Mouse (Mus musculus): ENCODE data around the gene Mab21l3. TPM values are rescaled to one million over a fixed set of nuclear protein-coding genes. Genes with fewer than 3 reads are reported as not detected.

Mab21l3 gene
- polyA plus RNA-seq, 1 experiment from 2014 or later: 0.35 TPM

- Histone ChIP-seq H3K4me3 (replicated peaks; ENCODE audit: low read length) (no peak overlapping the region), H3K27me3 (replicated peaks; ENCODE audit: control insufficient read depth, insufficient read depth, low read length) (no peaks in the 10 kb centered on the region), H3K9me3 (ENCODE audit: control insufficient read depth, low read length) (no peaks in the 10 kb centered on the region), H3K4me1 (replicated peaks; ENCODE audit: control insufficient read depth, insufficient read depth, low read length) (peaks cover 8% of the 10 kb centered on the region), H3K27ac (ENCODE audit: low read length) (no peak overlapping the region), H3K36me3 (ENCODE audit: control insufficient read depth, insufficient read depth) (no peaks in the 10 kb centered on the region), H3K4me2 (ENCODE audit: low read length) (no peak overlapping the region), H3K9ac (replicated peaks; ENCODE audit: low read depth, low read length) (no peak overlapping the region)
- WGBS: 77% methylated on average over 14 of the region's 14 CpGs
- no peak for ATAC-seq
Measured at GRCm38 (mm10) chr3:101799852-101800595, 48.7 kb downstream of the Mab21l3 start.

GRCm38 (mm10) chr3:101797830-101798709, 50.7 kb downstream of the Mab21l3 start:
- H3K4me3 ChIP-seq (replicated peaks; ENCODE audit: low read length): no peak overlapping the region
- H3K4me1 ChIP-seq (replicated peaks; ENCODE audit: control insufficient read depth, insufficient read depth, low read length): peaks cover 8% of the 10 kb centered on the region
- no peaks in the 10 kb centered on the region for H3K27me3 ChIP-seq (replicated peaks; ENCODE audit: control insufficient read depth, insufficient read depth, low read length)
- WGBS: 27% methylated on average over 15 of the region's 15 CpGs
- H3K27ac ChIP-seq (ENCODE audit: low read length): no peak overlapping the region
- peak; percentile 79 for ATAC-seq
- H3K9ac ChIP-seq (replicated peaks; ENCODE audit: low read depth, low read length): no peak overlapping the region
- H3K9me3 ChIP-seq (ENCODE audit: control insufficient read depth, low read length): no peaks in the 10 kb centered on the region
- H3K4me2 ChIP-seq (ENCODE audit: low read length): no peak overlapping the region
- H3K36me3 ChIP-seq (ENCODE audit: control insufficient read depth, insufficient read depth): no peaks in the 10 kb centered on the region

GRCm38 (mm10) chr3:101796212-101796611, 52.5 kb downstream of the Mab21l3 start:
- Histone ChIP-seq H3K9me3 (ENCODE audit: control insufficient read depth, low read length) (no peaks in the 10 kb centered on the region), H3K4me2 (ENCODE audit: low read length) (no peak overlapping the region), H3K27me3 (replicated peaks; ENCODE audit: control insufficient read depth, insufficient read depth, low read length) (no peaks in the 10 kb centered on the region), H3K4me3 (replicated peaks; ENCODE audit: low read length) (no peak overlapping the region), H3K27ac (ENCODE audit: low read length) (no peak overlapping the region), H3K36me3 (ENCODE audit: control insufficient read depth, insufficient read depth) (no peaks in the 10 kb centered on the region), H3K9ac (replicated peaks; ENCODE audit: low read depth, low read length) (no peak overlapping the region), H3K4me1 (replicated peaks; ENCODE audit: control insufficient read depth, insufficient read depth, low read length) (peaks cover 8% of the 10 kb centered on the region)
- no peak for ATAC-seq
- WGBS: 23% methylated on average over 7 of the region's 7 CpGs

- 81% methylated on average over 15 of the region's 15 CpGs for WGBS
Measured at GRCm38 (mm10) chr3:101795387-101796039, 53.2 kb downstream of the Mab21l3 start.

GRCm38 (mm10) chr3:101794666-101795065, 54.1 kb downstream of the Mab21l3 start:
- ATAC-seq: no peak
- Histone ChIP-seq H3K4me3 (replicated peaks; ENCODE audit: low read length) (no peak overlapping the region), H3K9ac (replicated peaks; ENCODE audit: low read depth, low read length) (no peak overlapping the region), H3K27ac (ENCODE audit: low read length) (no peak overlapping the region), H3K27me3 (replicated peaks; ENCODE audit: control insufficient read depth, insufficient read depth, low read length) (no peaks in the 10 kb centered on the region), H3K4me2 (ENCODE audit: low read length) (no peak overlapping the region), H3K4me1 (replicated peaks; ENCODE audit: control insufficient read depth, insufficient read depth, low read length) (peaks cover 8% of the 10 kb centered on the region), H3K9me3 (ENCODE audit: control insufficient read depth, low read length) (no peaks in the 10 kb centered on the region), H3K36me3 (ENCODE audit: control insufficient read depth, insufficient read depth) (no peaks in the 10 kb centered on the region)
- WGBS: 43% methylated on average over 9 of the region's 9 CpGs

More at GRCm38 (mm10) chr3:101795387-101796039, 53.2 kb downstream of the Mab21l3 start:
- H3K9ac ChIP-seq (replicated peaks; ENCODE audit: low read depth, low read length): no peak overlapping the region
- H3K4me3 ChIP-seq (replicated peaks; ENCODE audit: low read length): no peak overlapping the region
- H3K9me3 ChIP-seq (ENCODE audit: control insufficient read depth, low read length): no peaks in the 10 kb centered on the region
- H3K27me3 ChIP-seq (replicated peaks; ENCODE audit: control insufficient read depth, insufficient read depth, low read length): no peaks in the 10 kb centered on the region
- no peak for ATAC-seq
- no peak overlapping the region for H3K27ac ChIP-seq (ENCODE audit: low read length)
- peaks cover 8% of the 10 kb centered on the region for H3K4me1 ChIP-seq (replicated peaks; ENCODE audit: control insufficient read depth, insufficient read depth, low read length)
- no peak overlapping the region for H3K4me2 ChIP-seq (ENCODE audit: low read length)
- no peaks in the 10 kb centered on the region for H3K36me3 ChIP-seq (ENCODE audit: control insufficient read depth, insufficient read depth)

- H3K27ac ChIP-seq (ENCODE audit: low read length): no peak overlapping the region
- 66% methylated on average over 5 of the region's 5 CpGs for WGBS
Measured at GRCm38 (mm10) chr3:101794026-101794425, 54.7 kb downstream of the Mab21l3 start.

GRCm38 (mm10) chr3:101792191-101792590, 56.6 kb downstream of the Mab21l3 start:
- Histone ChIP-seq H3K4me1 (replicated peaks; ENCODE audit: control insufficient read depth, insufficient read depth, low read length) (no peaks in the 10 kb centered on the region), H3K27me3 (replicated peaks; ENCODE audit: control insufficient read depth, insufficient read depth, low read length) (no peaks in the 10 kb centered on the region), H3K27ac (ENCODE audit: low read length) (no peak overlapping the region), H3K9ac (replicated peaks; ENCODE audit: low read depth, low read length) (no peak overlapping the region), H3K4me2 (ENCODE audit: low read length) (no peak overlapping the region), H3K36me3 (ENCODE audit: control insufficient read depth, insufficient read depth) (no peaks in the 10 kb centered on the region), H3K9me3 (ENCODE audit: control insufficient read depth, low read length) (no peaks in the 10 kb centered on the region), H3K4me3 (replicated peaks; ENCODE audit: low read length) (no peak overlapping the region)
- 82% methylated on average over 4 of the region's 4 CpGs for WGBS
- no peak for ATAC-seq

More at GRCm38 (mm10) chr3:101794026-101794425, 54.7 kb downstream of the Mab21l3 start:
- Histone ChIP-seq H3K4me1 (replicated peaks; ENCODE audit: control insufficient read depth, insufficient read depth, low read length) (peaks cover 8% of the 10 kb centered on the region), H3K9ac (replicated peaks; ENCODE audit: low read depth, low read length) (no peak overlapping the region), H3K36me3 (ENCODE audit: control insufficient read depth, insufficient read depth) (no peaks in the 10 kb centered on the region), H3K9me3 (ENCODE audit: control insufficient read depth, low read length) (no peaks in the 10 kb centered on the region), H3K4me2 (ENCODE audit: low read length) (no peak overlapping the region), H3K27me3 (replicated peaks; ENCODE audit: control insufficient read depth, insufficient read depth, low read length) (no peaks in the 10 kb centered on the region), H3K4me3 (replicated peaks; ENCODE audit: low read length) (no peak overlapping the region)
- ATAC-seq: no peak

- no peak for ATAC-seq
- WGBS: 91% methylated on average over 10 of the region's 10 CpGs
- H3K4me2 ChIP-seq (ENCODE audit: low read length): no peak overlapping the region
- peaks cover 5% of the 10 kb centered on the region; the same call in 1 of the 2 replicates for H3K4me1 ChIP-seq (replicated peaks; ENCODE audit: control insufficient read depth, insufficient read depth, low read length)
- no peaks in the 10 kb centered on the region for H3K9me3 ChIP-seq (ENCODE audit: control insufficient read depth, low read length)
- H3K27me3 ChIP-seq (replicated peaks; ENCODE audit: control insufficient read depth, insufficient read depth, low read length): no peaks in the 10 kb centered on the region
- no peak overlapping the region for H3K27ac ChIP-seq (ENCODE audit: low read length)
- H3K9ac ChIP-seq (replicated peaks; ENCODE audit: low read depth, low read length): no peak overlapping the region
- no peaks in the 10 kb centered on the region for H3K36me3 ChIP-seq (ENCODE audit: control insufficient read depth, insufficient read depth)
- no peak overlapping the region for H3K4me3 ChIP-seq (replicated peaks; ENCODE audit: low read length)
Measured at GRCm38 (mm10) chr3:101784768-101785424, 63.9 kb downstream of the Mab21l3 start.

Data from forebrain, embryonic 16.5 days (tissue).